Mouse (Mus musculus) kidney, adult 2 months (tissue): ENCODE data around the gene Tbc1d22b.

ENCODE experiments used
- CTCF ChIP-seq: fragments of 200-500 bp; conservative IDR thresholded peaks from 2 replicates; pipeline ENCODE4 v1.5.1; 2011; ENCODE audit warnings: low read depth, mild to moderate bottlenecking, control low read depth, low read length, moderate library complexity, mixed read lengths; ENCODE audit not compliant: insufficient read depth, insufficient read length
- POLR2A ChIP-seq: fragments of 200-500 bp; IDR thresholded peaks from one replicate; pipeline ENCODE4 v1.6.1; 2011; ENCODE audit warnings: low read depth, low read length, control low read depth

DNA sequence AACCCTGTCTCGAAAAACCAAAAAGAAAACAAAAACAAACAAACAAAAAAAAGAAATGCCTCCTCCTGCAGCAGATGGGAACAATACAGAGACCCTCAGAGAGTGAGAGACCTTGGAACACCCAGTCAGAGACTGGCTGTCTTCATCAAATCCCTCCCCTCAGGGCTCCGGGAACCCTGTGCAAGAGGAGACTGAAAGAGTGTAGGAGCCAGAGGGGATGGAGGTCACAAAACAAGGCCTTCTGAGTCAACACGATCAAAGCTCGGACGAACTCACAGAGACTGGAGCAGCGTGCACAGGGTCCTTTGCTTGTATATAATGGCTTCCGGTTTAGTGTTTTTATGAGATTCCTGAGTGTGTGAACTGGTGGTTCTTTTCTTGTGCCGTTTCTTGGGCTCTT, 9.2 kb upstream of the Tbc1d22b start:
- TF ChIP-seq POLR2A (no peak), CTCF (no peak)
